Mouse (Mus musculus): ENCODE measurements around the gene Epo. TPM values are rescaled to one million over a fixed set of nuclear protein-coding genes. Genes with fewer than 3 reads are reported as not detected.

Gene Epo
- total RNA-seq, 2 experiments from 2014 or later: not detected

DNA sequence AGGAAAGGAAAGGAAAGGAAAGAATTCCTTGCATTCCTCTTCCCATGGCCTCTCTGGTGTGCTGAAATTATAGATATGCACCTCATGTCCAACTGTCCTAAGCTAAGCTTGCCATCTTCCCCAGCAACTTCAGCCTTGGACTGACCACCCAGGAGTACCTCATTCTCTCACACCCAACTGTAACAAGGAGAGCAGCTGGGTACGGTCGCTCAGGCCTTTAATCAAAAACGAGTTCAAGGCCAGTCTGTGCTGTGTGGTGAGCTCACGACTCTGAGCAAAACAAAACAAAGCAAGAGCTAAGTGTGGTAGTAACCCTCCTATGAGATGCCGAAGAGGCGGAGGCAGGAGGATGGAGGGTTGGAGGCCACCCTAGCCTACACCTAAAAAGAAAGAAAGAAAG, 7.9 kb upstream of the Epo start:
- no peak for DNase-seq (ENCODE audit: low spot score in 2 of 2)

GRCm38 (mm10) chr5:137539291-137539801, 6.3 kb upstream of the Epo start:
- no peak for DNase-seq (ENCODE audit: low spot score in 2 of 2)

GRCm38 (mm10) chr5:137537461-137537860, 4.4 kb upstream of the Epo start:
- DNase-seq (ENCODE audit: low spot score in 2 of 2): no peak

GRCm38 (mm10) chr5:137535318-137535717, 2.3 kb upstream of the Epo start:
- no peak for DNase-seq (ENCODE audit: low spot score in 2 of 2)

GRCm38 (mm10) chr5:137534762-137535161, 1.7 kb upstream of the Epo start:
- DNase-seq (ENCODE audit: low spot score in 2 of 2): no peak

DNA sequence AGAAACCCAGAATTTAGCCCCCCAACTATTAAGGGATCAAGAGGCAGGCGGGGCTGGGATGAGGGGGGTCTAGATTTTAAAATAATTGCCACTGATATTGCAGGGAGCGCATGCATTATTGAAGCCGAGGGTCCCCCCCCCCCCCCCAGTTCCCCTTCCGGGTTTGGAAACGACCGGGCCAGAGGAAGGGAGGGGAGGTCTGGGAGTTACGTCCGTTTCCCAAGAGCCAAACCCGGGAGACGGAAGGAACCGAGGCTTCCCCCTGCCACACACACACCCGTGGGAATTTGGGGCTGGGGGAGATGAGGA, 280 bp downstream of the Epo start:
- no peak for DNase-seq (ENCODE audit: low spot score in 2 of 2)

GRCm38 (mm10) chr5:137532131-137532807, 773 bp downstream of the Epo start:
- DNase-seq (ENCODE audit: low spot score in 2 of 2): no peak

GRCm38 (mm10) chr5:137531414-137532130, 1.5 kb downstream of the Epo start:
- no peak for DNase-seq (ENCODE audit: low spot score in 2 of 2)

DNA sequence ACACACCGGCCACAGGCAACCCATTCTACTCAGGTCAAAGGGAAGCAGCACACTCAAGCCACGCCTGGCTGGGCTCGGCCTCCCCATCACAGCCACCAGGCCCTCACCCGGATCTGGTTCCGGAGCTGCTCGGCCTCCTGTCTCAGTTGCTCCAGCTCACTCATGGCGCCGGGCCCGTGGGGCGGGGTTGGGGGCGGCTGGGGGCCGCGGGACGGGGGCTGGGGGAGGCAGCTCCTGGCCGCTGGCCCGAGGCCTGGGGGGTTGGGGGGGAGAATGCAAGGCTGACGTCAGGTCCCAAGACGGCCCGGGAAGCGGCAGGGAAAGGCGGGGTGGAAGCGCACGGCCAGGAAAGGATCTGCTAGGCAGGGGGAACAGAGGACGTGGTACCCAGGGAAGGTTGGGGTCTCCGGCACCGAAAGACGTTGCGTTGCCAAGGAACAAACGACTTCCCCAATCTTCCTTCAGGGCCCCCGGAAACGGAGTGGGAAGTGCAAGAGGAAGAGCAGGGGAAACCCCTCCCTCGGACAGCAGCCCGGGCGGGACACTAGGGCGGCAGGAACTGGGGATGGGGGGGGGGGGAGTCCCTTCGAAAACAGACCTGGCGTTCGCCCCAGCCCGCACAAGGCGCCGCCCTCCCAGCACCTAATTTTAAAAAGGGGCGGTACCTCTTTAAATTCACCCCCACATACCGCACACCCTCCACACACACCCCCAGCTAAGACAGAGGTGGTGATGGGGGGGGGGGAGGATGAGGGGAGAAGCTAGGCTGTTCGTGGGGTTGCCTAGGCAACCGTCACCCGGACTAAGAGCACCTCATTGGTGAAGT, 2.2 kb downstream of the Epo start:
- DNase-seq (ENCODE audit: low spot score in 2 of 2): peak; percentile 71 to 86

GRCm38 (mm10) chr5:137530075-137530474, 3.0 kb downstream of the Epo start:
- no peak for DNase-seq (ENCODE audit: low spot score in 2 of 2)

DNA sequence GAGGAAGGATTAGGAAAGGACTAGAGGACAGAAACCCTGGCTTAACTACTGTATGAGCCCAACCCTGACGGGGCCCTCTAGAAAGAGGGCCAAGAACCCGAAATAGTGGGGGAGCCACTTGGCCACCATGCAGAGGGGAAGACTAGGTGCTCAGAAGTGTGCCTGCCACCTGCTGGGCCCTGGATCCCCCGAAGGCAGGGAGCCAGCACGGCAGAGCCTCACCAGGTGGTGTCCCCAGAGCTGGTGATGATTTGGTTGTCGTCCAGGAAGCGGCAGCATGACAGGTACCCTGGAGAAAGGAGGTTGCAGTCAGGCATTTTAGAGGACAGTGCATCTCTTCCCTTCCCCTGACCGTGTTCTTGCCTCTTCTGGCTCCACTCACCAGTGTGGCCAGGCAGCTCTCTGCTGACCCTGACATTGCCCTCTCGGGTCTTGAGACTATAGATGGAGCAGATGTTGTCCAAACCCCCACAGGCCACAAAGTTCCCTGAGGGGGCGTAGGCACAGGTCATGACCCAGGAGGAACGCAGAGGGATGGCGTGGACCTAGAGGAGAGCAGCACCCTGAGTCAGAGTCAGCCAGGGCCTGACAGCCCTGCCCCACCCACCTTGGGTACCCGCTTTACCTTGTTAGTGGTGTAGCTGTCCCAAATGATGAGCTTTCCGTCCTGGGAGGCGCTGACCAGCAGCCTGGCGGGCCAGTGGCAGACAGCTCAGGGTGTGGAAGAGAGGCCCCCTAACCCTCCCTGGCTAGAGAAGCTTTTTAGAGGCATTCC, 3.6 kb downstream of the Epo start:
- no peak for DNase-seq (ENCODE audit: low spot score in 2 of 2)

- no peak for DNase-seq (ENCODE audit: low spot score in 2 of 2)
Observed at GRCm38 (mm10) chr5:137528247-137528968, 4.6 kb downstream of the Epo start.

- DNase-seq (ENCODE audit: low spot score in 2 of 2): no peak
Observed at GRCm38 (mm10) chr5:137527413-137527812, 5.6 kb downstream of the Epo start.

- no peak for DNase-seq (ENCODE audit: low spot score in 2 of 2)
Observed at GRCm38 (mm10) chr5:137526192-137526936, 6.7 kb downstream of the Epo start.

- DNase-seq (ENCODE audit: low spot score in 2 of 2): no peak
Observed at GRCm38 (mm10) chr5:137525511-137525910, 7.5 kb downstream of the Epo start.

DNA sequence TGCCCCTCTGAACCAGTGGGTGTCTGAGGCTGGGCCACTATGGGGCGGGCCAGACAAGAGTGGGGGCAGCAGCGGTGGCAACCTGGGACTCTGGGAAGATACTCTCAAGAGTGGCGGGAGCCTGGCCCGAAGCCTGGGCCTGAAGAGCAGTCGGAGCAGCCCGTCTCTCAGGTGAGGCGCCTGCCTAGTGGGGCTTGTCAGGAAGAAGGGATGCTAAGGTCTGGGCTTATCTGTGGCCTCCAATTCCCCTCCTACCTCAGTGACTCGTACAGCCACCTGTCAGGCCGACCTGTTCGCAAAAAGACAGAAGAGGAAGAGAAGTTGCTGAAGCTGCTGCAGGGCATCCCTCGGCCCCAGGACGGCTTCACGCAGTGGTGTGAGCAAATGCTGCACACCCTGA, 8.4 kb downstream of the Epo start:
- no peak for DNase-seq (ENCODE audit: low spot score in 2 of 2)

DNA sequence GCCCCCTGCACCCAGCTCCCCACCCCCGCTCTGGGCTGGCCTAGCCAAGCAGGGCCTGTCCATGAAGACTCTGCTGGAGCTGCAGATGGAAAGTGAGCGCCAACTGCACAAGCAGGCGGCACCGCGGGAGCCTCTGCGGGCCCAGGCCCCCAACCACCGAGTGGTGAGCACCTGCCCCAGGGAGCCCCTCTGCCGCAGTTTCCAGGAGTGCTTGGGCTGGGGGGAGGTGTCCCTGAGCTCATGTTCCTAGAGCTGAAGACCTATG, 8.9 kb downstream of the Epo start:
- no peak for DNase-seq (ENCODE audit: low spot score in 2 of 2)

DNA sequence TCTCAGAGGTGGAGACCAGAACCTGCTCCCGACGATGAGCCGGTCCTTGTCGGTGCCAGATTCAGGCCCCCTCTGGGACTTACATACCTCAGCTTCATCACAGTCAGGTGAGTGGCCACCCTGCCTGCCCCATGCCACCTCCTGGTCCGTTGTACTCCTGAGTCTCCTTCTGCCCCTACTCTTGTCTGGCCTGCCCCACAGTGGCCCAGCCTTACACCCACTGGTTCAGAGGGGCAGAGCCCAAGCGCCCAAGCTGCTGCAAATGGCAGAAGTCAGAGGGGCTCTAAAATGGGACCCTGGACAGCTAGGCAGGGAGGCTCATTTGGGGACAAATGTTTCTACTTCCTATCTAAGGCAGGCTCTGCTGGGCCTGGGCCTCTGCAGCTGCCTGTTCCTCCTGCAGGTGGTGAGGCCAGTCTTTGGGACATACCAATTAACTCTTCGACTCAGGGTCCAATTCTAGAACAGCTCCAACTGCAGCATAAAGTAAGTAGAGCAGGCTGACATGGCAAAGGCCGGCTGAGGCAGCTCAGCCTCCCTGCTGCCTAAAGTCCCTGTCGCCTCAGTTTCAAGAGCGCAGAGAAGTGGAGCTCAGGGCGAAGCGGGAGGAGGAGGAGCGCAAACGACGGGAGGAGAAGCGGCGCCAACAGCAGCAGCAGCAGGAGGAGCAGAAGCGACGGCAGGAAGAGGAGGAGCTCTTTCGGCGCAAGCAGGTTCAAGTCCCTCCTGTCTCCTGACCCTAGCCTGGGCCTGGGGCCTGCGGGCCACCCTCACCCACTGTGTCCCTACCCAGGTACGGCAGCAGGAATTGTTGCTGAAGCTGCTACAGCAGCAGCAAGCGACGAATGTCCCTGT, 9.4 kb downstream of the Epo start:
- DNase-seq (ENCODE audit: low spot score in 2 of 2): no peak

DNA sequence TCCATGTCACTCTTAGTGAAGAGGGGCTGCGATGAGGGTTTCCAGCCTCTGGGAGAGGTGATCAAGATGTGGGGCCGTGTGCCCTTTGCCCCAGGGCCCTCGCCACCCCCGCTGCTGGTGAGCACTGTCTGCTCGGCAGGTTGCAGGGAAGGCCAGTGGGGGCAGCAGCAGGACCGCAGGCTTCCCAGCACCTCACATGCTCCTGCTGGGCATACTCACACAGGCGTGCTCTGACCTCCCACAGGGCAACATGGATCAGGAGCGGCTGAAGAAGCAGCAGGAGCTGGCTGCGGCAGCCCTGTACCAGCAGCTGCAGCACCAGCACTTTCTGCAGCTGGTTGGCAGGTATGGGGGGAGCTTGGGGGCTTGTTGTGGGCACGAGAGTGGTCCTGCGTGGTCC, 10.3 kb downstream of the Epo start:
- DNase-seq (ENCODE audit: low spot score in 2 of 2): no peak

Measured in layer of hippocampus, adult 18-20 months (tissue).